15 mouse cellular contexts compared by ENCODE assay signal in the genomic region with DNA sequence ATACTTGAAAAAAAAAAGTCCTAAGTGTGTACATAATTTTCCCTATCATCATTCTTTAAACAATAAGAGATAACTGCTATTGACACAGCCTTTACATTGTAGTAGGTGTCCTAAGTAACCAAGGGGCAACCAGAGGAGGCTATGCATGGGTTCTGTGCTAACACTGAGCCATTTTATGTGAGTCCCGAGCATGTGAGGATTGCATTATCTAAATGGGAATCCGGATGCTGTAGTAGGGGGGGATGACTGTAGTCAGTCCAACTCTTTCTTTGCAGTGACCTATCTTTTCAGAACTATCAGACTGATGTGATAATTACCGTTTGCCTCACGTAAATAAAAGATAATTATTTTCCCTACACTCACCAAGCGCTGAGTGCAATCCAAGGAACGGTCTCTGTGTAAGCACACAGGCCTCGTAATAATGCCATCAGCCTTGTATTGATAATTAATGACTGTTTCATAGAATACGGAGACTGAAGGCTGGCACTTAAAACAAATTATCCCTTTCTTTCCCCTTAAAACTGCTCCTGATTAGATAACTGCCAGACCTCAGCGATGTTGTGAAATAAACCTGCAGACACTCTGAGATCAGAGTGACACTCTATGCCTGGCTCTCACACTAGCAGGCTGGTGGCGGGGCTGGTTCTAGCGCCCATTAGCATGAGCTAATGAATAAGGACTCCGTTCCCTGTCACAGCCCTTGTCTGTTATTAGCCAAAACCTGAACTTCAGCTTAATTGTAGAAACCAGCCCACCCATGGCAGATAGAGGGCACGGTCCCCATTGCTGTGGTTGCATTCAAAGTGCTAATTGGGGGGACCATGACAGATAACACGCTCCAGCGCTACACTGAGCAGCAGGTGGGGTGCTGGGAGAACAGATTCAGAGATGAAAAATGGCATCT.
DNase-seq lines count a peak whose midpoint lies in the region; ATAC-seq lines count a peak whose summit lies in the region.
"Had no signal": no experiment of that assay in that cellular context is flagged by ENCODE, and none has a peak within 500 bp of the region (broad histone marks: within the 10 kb centered on the region; RNA-seq: fewer than 3 reads in every experiment).

No protein-coding gene starts in this region.

- no peak for ATAC-seq in hindbrain, embryonic 11.5 days (ENCODE audit: low FRiP score)
- ATAC-seq in midbrain, embryonic 14.5 days (ENCODE audit: low FRiP score, low TSS enrichment), result no peak

- H3K9me3 ChIP-seq in hindbrain, embryonic 11.5 days (ENCODE audit: control insufficient read depth, low read length), result no peaks in the 10 kb centered on the region
- peaks cover 3% of the 10 kb centered on the region; the same call in 1 of the 2 replicates for H3K9me3 ChIP-seq in hindbrain, embryonic 10.5 days
- H3K9me3 ChIP-seq in forebrain, embryonic 10.5 days, result peaks cover 9% of the 10 kb centered on the region; the same call in 1 of the 2 replicates
- H3K9me3 ChIP-seq in midbrain, embryonic 14.5 days (ENCODE audit: control insufficient read depth, low read length), result no peaks in the 10 kb centered on the region
- H3K9me3 ChIP-seq: limb, embryonic 15.5 days had no signal

- H3K4me1 ChIP-seq in hindbrain, embryonic 11.5 days (replicated peaks; ENCODE audit: control insufficient read depth, insufficient read depth, low read length), result no peaks in the 10 kb centered on the region
- H3K4me1 ChIP-seq in hindbrain, embryonic 10.5 days (replicated peaks), result peaks cover 10% of the 10 kb centered on the region
- peaks cover 49% of the 10 kb centered on the region for H3K4me1 ChIP-seq in forebrain, embryonic 10.5 days
- H3K4me1 ChIP-seq in midbrain, embryonic 14.5 days (ENCODE audit: control insufficient read depth, insufficient read depth, low read length), result 0 out of 2 replicates have a peak, but pooled peaks cover 8% of the 10 kb centered on the region
- H3K4me1 ChIP-seq: limb, embryonic 15.5 days had no signal

- no peak overlapping the region for H3K4me2 ChIP-seq in hindbrain, embryonic 11.5 days (replicated peaks; ENCODE audit: low read depth, low read length)
- H3K4me2 ChIP-seq in midbrain, embryonic 14.5 days (ENCODE audit: low read length), result no peak overlapping the region
- H3K4me2 ChIP-seq: limb, embryonic 15.5 days had no signal

- 71% methylated on average over 15 of the region's 15 CpGs for WGBS in hindbrain, embryonic 11.5 days
- 79% methylated on average over 15 of the region's 15 CpGs for WGBS in hindbrain, embryonic 10.5 days
- 66% methylated on average over 15 of the region's 15 CpGs for WGBS in forebrain, embryonic 10.5 days
- WGBS in midbrain, embryonic 14.5 days, result 60% methylated on average over 15 of the region's 15 CpGs

- H3K4me3 ChIP-seq in hindbrain, embryonic 11.5 days (ENCODE audit: low read depth, low read length), result no peak overlapping the region
- no peak overlapping the region for H3K4me3 ChIP-seq in hindbrain, embryonic 10.5 days
- H3K4me3 ChIP-seq in forebrain, embryonic 10.5 days, result no peak overlapping the region
- H3K4me3 ChIP-seq in midbrain, embryonic 14.5 days (replicated peaks; ENCODE audit: low read depth, low read length), result no peak overlapping the region
- H3K4me3 ChIP-seq: left cerebral cortex, adult 2 months; limb, embryonic 15.5 days had no signal

- H3K27me3 ChIP-seq in hindbrain, embryonic 11.5 days (ENCODE audit: control insufficient read depth, insufficient read depth, low read length), result no peaks in the 10 kb centered on the region
- H3K27me3 ChIP-seq in hindbrain, embryonic 10.5 days (ENCODE audit: insufficient read depth, poor library complexity, severe bottlenecking), result no peaks in the 10 kb centered on the region
- peaks cover 5% of the 10 kb centered on the region; the same call in 1 of the 2 replicates for H3K27me3 ChIP-seq in forebrain, embryonic 10.5 days (ENCODE audit: poor library complexity, severe bottlenecking)
- H3K27me3 ChIP-seq in midbrain, embryonic 14.5 days (ENCODE audit: control insufficient read depth, insufficient read depth, low read length), result no peaks in the 10 kb centered on the region

- DNase-seq in hindbrain, embryonic 11.5 days (ENCODE audit: low spot score), result peak; percentile 12
- no peak for DNase-seq in hindbrain, embryonic 10.5 days (ENCODE audit: low spot score)
- DNase-seq in Muller cell, postnatal 12 days (ENCODE audit: inconsistent ontology term), result peak; percentile 39
- DNase-seq in forebrain, embryonic 10.5 days (ENCODE audit: extremely low spot score, low spot score), result peak; percentile 49
- peak; percentile 54 for DNase-seq in midbrain, embryonic 14.5 days
- DNase-seq in adrenal gland, postnatal 25 days, result no peak
- no peak for DNase-seq in cerebellum, adult 9-11 months
- DNase-seq: adrenal gland, adult 8-10 months; B cell, adult 2 months; heart, postnatal 10 days; lung, adult 2 months; thymus, postnatal 14 days had no signal

- no peaks in the 10 kb centered on the region for H3K36me3 ChIP-seq in hindbrain, embryonic 11.5 days (ENCODE audit: control insufficient read depth, insufficient read depth, low read length)
- no peaks in the 10 kb centered on the region for H3K36me3 ChIP-seq in hindbrain, embryonic 10.5 days
- H3K36me3 ChIP-seq in forebrain, embryonic 10.5 days (replicated peaks), result no peaks in the 10 kb centered on the region
- no peaks in the 10 kb centered on the region for H3K36me3 ChIP-seq in midbrain, embryonic 14.5 days (ENCODE audit: control insufficient read depth, insufficient read depth, low read length)
- H3K36me3 ChIP-seq: limb, embryonic 15.5 days had no signal

- H3K27ac ChIP-seq in hindbrain, embryonic 11.5 days (ENCODE audit: low read depth, low read length), result no peak overlapping the region
- no peak overlapping the region for H3K27ac ChIP-seq in hindbrain, embryonic 10.5 days
- peak overlapping the region; percentile 16; the same call in 1 of the 2 replicates for H3K27ac ChIP-seq in forebrain, embryonic 10.5 days
- 0 out of 2 replicates have a peak overlapping the region, but pooled peaks have one; percentile 2 for H3K27ac ChIP-seq in midbrain, embryonic 14.5 days (replicated peaks; ENCODE audit: low read depth, low read length)
- H3K27ac ChIP-seq: kidney, postnatal 0 days; left cerebral cortex, adult 2 months; limb, embryonic 15.5 days had no signal

- H3K9ac ChIP-seq in hindbrain, embryonic 11.5 days (ENCODE audit: low read depth, low read length), result no peak overlapping the region
- no peak overlapping the region for H3K9ac ChIP-seq in midbrain, embryonic 14.5 days (replicated peaks; ENCODE audit: low read length)
- H3K9ac ChIP-seq: limb, embryonic 15.5 days had no signal

Comparison
In these comparisons a context has a peak if more than half of its experiments do, and no peak if none do; other contexts are left out.
1. DNase-seq: peak in hindbrain, embryonic 11.5 days (single experiment), Muller cell, postnatal 12 days (single experiment), forebrain, embryonic 10.5 days (single experiment) and midbrain, embryonic 14.5 days (single experiment); none in hindbrain, embryonic 10.5 days (single experiment), adrenal gland, postnatal 25 days (single experiment) and cerebellum, adult 9-11 months (single experiment).
2. H3K27ac ChIP-seq: peak in forebrain, embryonic 10.5 days (single experiment) and midbrain, embryonic 14.5 days (single experiment); none in hindbrain, embryonic 11.5 days (single experiment) and hindbrain, embryonic 10.5 days (single experiment).